Mouse (Mus musculus): ENCODE results near the gene Il34. TPM values are rescaled to one million over a fixed set of nuclear protein-coding genes. Genes with fewer than 3 reads are reported as not detected.

The Il34 gene
- polyA plus RNA-seq, 1 experiment from 2014 or later = 2.0 TPM

DNA sequence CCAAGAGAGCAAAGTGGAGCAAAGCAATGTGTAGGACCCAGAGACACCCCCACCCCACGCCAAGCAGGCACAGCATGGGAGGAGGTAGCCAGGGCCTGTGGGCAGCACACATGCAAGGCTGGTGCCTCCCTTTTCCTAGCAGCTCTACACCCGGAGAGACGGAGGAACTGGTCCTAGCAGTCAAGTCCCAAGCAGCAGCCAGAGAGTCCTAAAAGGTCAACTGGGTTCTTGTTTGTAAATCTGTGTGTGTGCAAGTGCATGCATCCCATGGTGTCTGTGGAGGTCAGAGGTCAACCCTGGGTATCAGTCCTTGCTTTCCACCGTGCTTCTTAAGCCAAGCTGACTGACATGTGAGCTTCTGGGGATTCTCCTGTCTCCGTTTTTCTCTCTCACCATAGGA is 111.5 kb downstream of the Il34 start:
- no peaks in the 10 kb centered on the region for H3K9me3 ChIP-seq (ENCODE audit: control insufficient read depth, low read length)
- 78% methylated on average over 5 of the region's 5 CpGs for WGBS
- H3K27ac ChIP-seq (ENCODE audit: low read length) = no peak overlapping the region
- H3K4me1 ChIP-seq (ENCODE audit: control insufficient read depth, insufficient read depth, low read length) = no peaks in the 10 kb centered on the region
- no peak overlapping the region for H3K9ac ChIP-seq (ENCODE audit: low read depth, low read length)
- H3K36me3 ChIP-seq (ENCODE audit: control insufficient read depth, insufficient read depth, low read length) = 0 out of 2 replicates have a peak, but pooled peaks cover 2% of the 10 kb centered on the region
- no peak overlapping the region for H3K4me2 ChIP-seq (ENCODE audit: low read depth, low read length)
- H3K4me3 ChIP-seq (ENCODE audit: low read length) = no peak overlapping the region
- no peaks in the 10 kb centered on the region for H3K27me3 ChIP-seq (replicated peaks; ENCODE audit: control insufficient read depth, insufficient read depth, low read length)
- no peak for ATAC-seq

Other genes with a start within 250 kb of the Il34 start
- gene Vac14, start 187.3 kb downstream of the Il34 start, polyA plus RNA-seq (2015; fragmentation: Nextera tagmentation; extraction: Ambion mirVana) = 20.1 and 22.4 TPM in 2 replicates
- gene Mtss1l, start 84.4 kb downstream of the Il34 start, polyA plus RNA-seq (2015; fragmentation: Nextera tagmentation; extraction: Ambion mirVana) = 3.3 and 4.0 TPM in 2 replicates
- gene Cog4, start 40.7 kb upstream of the Il34 start, polyA plus RNA-seq (2015; fragmentation: Nextera tagmentation; extraction: Ambion mirVana) = 78.5 and 79.3 TPM in 2 replicates
- gene Sf3b3, start 40.9 kb upstream of the Il34 start, polyA plus RNA-seq (2015; fragmentation: Nextera tagmentation; extraction: Ambion mirVana) = 107 and 114 TPM in 2 replicates
- 13.8 and 15.1 TPM in 2 replicates for gene Fuk, start 96.6 kb upstream of the Il34 start, polyA plus RNA-seq (2015; fragmentation: Nextera tagmentation; extraction: Ambion mirVana)
- 10.7 and 11.1 TPM in 2 replicates for gene St3gal2, start 114.0 kb upstream of the Il34 start, polyA plus RNA-seq (2015; fragmentation: Nextera tagmentation; extraction: Ambion mirVana)
- gene Ddx19a, start 191.9 kb upstream of the Il34 start, polyA plus RNA-seq (2015; fragmentation: Nextera tagmentation; extraction: Ambion mirVana) = 11.5 and 12.0 TPM in 2 replicates
- gene Ddx19b, start 225.8 kb upstream of the Il34 start, polyA plus RNA-seq (2015; fragmentation: Nextera tagmentation; extraction: Ambion mirVana) = 6.9 and 7.4 TPM in 2 replicates
- gene Aars, start 227.2 kb upstream of the Il34 start, polyA plus RNA-seq (2015; fragmentation: Nextera tagmentation; extraction: Ambion mirVana) = 51.6 and 52.3 TPM in 2 replicates